Mouse (Mus musculus) left cerebral cortex, postnatal 36 days (tissue): ENCODE data around the gene Gm6020. TPM values are rescaled to one million over a fixed set of nuclear protein-coding genes. Genes with fewer than 3 reads are reported as not detected.

Experiments used
- DNase-seq, 2 experiments: peaks; one replicate each; pipeline ENCODE4 v3.0.0; 2021 to 2022; ENCODE audit warnings: low spot score in 2 of 2, mixed read lengths in 1 of 2
- intact Hi-C: fragments of 180-260 bp; cut with DNase I; formaldehyde crosslinking; loops from one replicate; pipeline ENCODE4 v1.15.1; 2025
- total RNA-seq, 2 experiments: library from RNA; stranded (reverse); gene quantifications; 2 replicates each; pipeline ENCODE4 v1.2.3; 2021

Gm6020 gene
- total RNA-seq, 2 experiments from 2014 or later: not detected

- DNase-seq: peak in 1 of 2 experiments; percentile 10
- intact Hi-C loops: loop anchor here (10.0 kb wide), 2 partner anchors 363 to 473 kb away; partner anchors contain the start of genes Nanos1 and Sfxn4
These were observed 44.4 kb downstream of the Gm6020 start, which contains the start of gene Csf2ra for GRCm38 (mm10) chr19:61227941-61228701. Csf2ra (minus strand) TSS chr19:61228429.

Other genes starting within 250 kb of the Gm6020 start
- 10 to 100 TPM; 31.9 to 53.1 TPM for gene Zfp950, start 43.0 kb upstream of the Gm6020 start, total RNA-seq
- not detected for gene Gm7102, start 7.6 kb upstream of the Gm6020 start, total RNA-seq
- 10 to 100 TPM; 27.5 to 40.7 TPM for gene Csf2ra, start 44.5 kb downstream of the Gm6020 start, total RNA-seq
- gene Gm21060, start 113.2 kb downstream of the Gm6020 start, total RNA-seq: not detected